Mouse (Mus musculus): ENCODE data around the gene Nme7.

DNA sequence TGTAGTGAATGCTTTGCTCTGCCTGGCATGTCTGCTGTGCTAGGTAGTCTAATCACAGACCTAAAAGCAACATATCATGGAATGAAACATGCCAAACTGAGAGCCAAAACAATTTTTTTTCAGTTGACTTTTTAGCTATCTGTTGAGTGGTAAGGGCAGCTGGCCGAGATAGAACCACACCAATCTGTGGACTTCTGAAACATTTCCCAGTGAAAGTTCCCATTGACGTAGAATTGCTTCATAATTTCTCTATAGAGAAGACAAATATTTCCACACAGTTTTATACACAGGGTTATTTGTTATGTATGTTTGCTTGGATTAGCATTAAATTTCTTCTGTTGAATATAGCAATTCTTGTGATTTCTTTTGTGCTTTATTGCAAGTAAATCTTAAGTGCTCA, 65.9 kb downstream of the Nme7 start:
- TF ChIP-seq GATA1 (IDR thresholded peaks at IDR 0.05; ENCODE audit: low read length) (no peak), TAL1 (IDR thresholded peaks at IDR 0.05; ENCODE audit: low read length) (no peak)
